Mouse (Mus musculus) neural tube, embryonic 15.5 days (tissue): ENCODE measurements around the gene Htr7. TPM values are rescaled to one million over a fixed set of nuclear protein-coding genes. Genes with fewer than 3 reads are reported as not detected.

Experiments
- ATAC-seq: fragments of 200-750 bp; cut with Nextera tagmentation; 2 replicates; pipeline ENCODE4 v1.8.0; 2017; ENCODE audit warnings: mild to moderate bottlenecking, moderate TSS enrichment, moderate library complexity; ENCODE audit not compliant: low FRiP score
- H3K27ac ChIP-seq: fragments of 300-500 bp; sonication (generic); replicated peaks from 2 replicates; pipeline ENCODE4 v1.5.1; 2015; ENCODE audit warnings: mild to moderate bottlenecking, inconsistent platforms
- H3K27me3 ChIP-seq: fragments of 300-500 bp; sonication (generic); replicated peaks from 2 replicates; pipeline ENCODE4 v1.6.1; 2015; ENCODE audit warnings: inconsistent platforms
- H3K36me3 ChIP-seq: fragments of 300-500 bp; sonication (generic); 2 replicates; pipeline ENCODE4 v1.6.1; 2015; ENCODE audit warnings: inconsistent platforms
- H3K4me1 ChIP-seq: fragments of 300-500 bp; sonication (generic); 2 replicates; pipeline ENCODE4 v1.6.1; 2015; ENCODE audit warnings: inconsistent platforms
- H3K4me2 ChIP-seq: fragments of 300-500 bp; sonication (generic); 2 replicates; pipeline ENCODE4 v1.6.1; 2015; ENCODE audit warnings: inconsistent platforms, mild to moderate bottlenecking, moderate library complexity
- H3K4me3 ChIP-seq: fragments of 300-500 bp; sonication (generic); replicated peaks from 2 replicates; pipeline ENCODE4 v1.5.1; 2015; ENCODE audit warnings: mild to moderate bottlenecking, inconsistent platforms
- H3K9ac ChIP-seq: fragments of 300-500 bp; sonication (generic); replicated peaks from 2 replicates; pipeline ENCODE4 v1.6.1; 2015; ENCODE audit warnings: mild to moderate bottlenecking, inconsistent platforms
- H3K9me3 ChIP-seq: fragments of 300-500 bp; sonication (generic); replicated peaks from 2 replicates; pipeline ENCODE4 v1.6.1; 2016; ENCODE audit warnings: inconsistent platforms
- WGBS: fragments of 180-500 bp; shearing (Covaris S2); methylation state at CpG from one replicate; pipeline ENCODE4 v1.1.7; 2015; ENCODE audit warnings: mixed read lengths; 5-methylcytosine and 5-hydroxymethylcytosine counted together
- polyA plus RNA-seq: library from polyadenylated mRNA; unstranded; fragments of >200 nt; fragmentation: Nextera tagmentation; extraction: Ambion mirVana; gene quantifications from 2 replicates; pipeline ENCODE4 v1.2.1, GENCODE M21; 2015

Htr7 gene
- polyA plus RNA-seq, 1 experiment from 2014 or later, result 23.8 TPM

GRCm38 (mm10) chr19:35949888-35950287 lies 107.4 kb downstream of the Htr7 start:
- 43% methylated on average over 1 of the region's 1 CpGs for WGBS
- no peak for ATAC-seq
- no peaks in the 10 kb centered on the region for H3K27me3 ChIP-seq

GRCm38 (mm10) chr19:35924961-35925495 lies 132.3 kb downstream of the Htr7 start:
- no peak overlapping the region for H3K27ac ChIP-seq
- H3K4me2 ChIP-seq, result no peak overlapping the region
- H3K36me3 ChIP-seq, result no peaks in the 10 kb centered on the region
- no peak for ATAC-seq
- no peaks in the 10 kb centered on the region for H3K27me3 ChIP-seq
- WGBS, result 86% methylated on average over 3 of the region's 3 CpGs
- H3K9me3 ChIP-seq, result no peaks in the 10 kb centered on the region
- H3K4me1 ChIP-seq, result peaks cover 3% of the 10 kb centered on the region
- H3K9ac ChIP-seq, result no peak overlapping the region
- H3K4me3 ChIP-seq, result no peak overlapping the region

More at GRCm38 (mm10) chr19:35949888-35950287, 107.4 kb downstream of the Htr7 start:
- H3K4me3 ChIP-seq, result no peak overlapping the region
- H3K4me1 ChIP-seq, result no peaks in the 10 kb centered on the region
- no peak overlapping the region for H3K4me2 ChIP-seq
- H3K9me3 ChIP-seq, result no peaks in the 10 kb centered on the region
- H3K27ac ChIP-seq, result no peak overlapping the region
- no peak overlapping the region for H3K9ac ChIP-seq
- no peaks in the 10 kb centered on the region for H3K36me3 ChIP-seq

- peak; percentile 63 for ATAC-seq
- no peaks in the 10 kb centered on the region for H3K36me3 ChIP-seq
- H3K9ac ChIP-seq, result no peak overlapping the region
- H3K4me3 ChIP-seq, result no peak overlapping the region
- no peak overlapping the region for H3K27ac ChIP-seq
- H3K27me3 ChIP-seq, result no peaks in the 10 kb centered on the region
- peaks cover 3% of the 10 kb centered on the region for H3K4me1 ChIP-seq
- H3K4me2 ChIP-seq, result no peak overlapping the region
- 60% methylated on average over 5 of the region's 5 CpGs for WGBS
- H3K9me3 ChIP-seq, result no peaks in the 10 kb centered on the region
These were observed 132.9 kb downstream of the Htr7 start for GRCm38 (mm10) chr19:35924418-35924817.

Other genes starting within 250 kb of the Htr7 start
- gene Rpp30, start 26.2 kb upstream of the Htr7 start, polyA plus RNA-seq, result 66.3 and 67.8 TPM in 2 replicates
- 0.22 and 0.54 TPM in 2 replicates for gene Ankrd1, start 62.6 kb upstream of the Htr7 start, polyA plus RNA-seq